Mouse (Mus musculus) heart, embryonic 15.5 days (tissue): Measurements from ENCODE around the gene Rpl24. TPM values are rescaled to one million over a fixed set of nuclear protein-coding genes. Genes with fewer than 3 reads are reported as not detected.

Source experiments
- ATAC-seq: fragments of 200-750 bp; cut with Nextera tagmentation; replicated peaks from 2 replicates; pipeline ENCODE4 v1.8.0; 2017; ENCODE audit warnings: low read depth, moderate TSS enrichment; ENCODE audit not compliant: insufficient number of reproducible peaks, insufficient read depth, low FRiP score
- H3K27ac ChIP-seq: fragments of 300-500 bp; sonication (generic); 2 replicates; pipeline ENCODE4 v1.5.1; 2015; ENCODE audit warnings: mild to moderate bottlenecking, inconsistent platforms
- H3K27me3 ChIP-seq: fragments of 300-500 bp; sonication (generic); 2 replicates; pipeline ENCODE4 v1.6.1; 2015; ENCODE audit warnings: inconsistent platforms
- H3K36me3 ChIP-seq: fragments of 300-500 bp; sonication (generic); 2 replicates; pipeline ENCODE4 v1.6.1; 2015; ENCODE audit warnings: mild to moderate bottlenecking, inconsistent platforms
- H3K4me1 ChIP-seq: fragments of 300-500 bp; sonication (generic); replicated peaks from 2 replicates; pipeline ENCODE4 v1.6.1; 2015; ENCODE audit warnings: inconsistent platforms
- H3K4me2 ChIP-seq: fragments of 300-500 bp; sonication (generic); 2 replicates; pipeline ENCODE4 v1.6.1; 2015; ENCODE audit warnings: inconsistent platforms, mild to moderate bottlenecking, moderate library complexity
- H3K4me3 ChIP-seq: fragments of 300-500 bp; sonication (generic); 2 replicates; pipeline ENCODE4 v1.5.1; 2015; ENCODE audit warnings: mild to moderate bottlenecking, inconsistent platforms
- H3K9ac ChIP-seq: fragments of 300-500 bp; sonication (generic); 2 replicates; pipeline ENCODE4 v1.6.1; 2015; ENCODE audit warnings: mild to moderate bottlenecking, inconsistent platforms
- H3K9me3 ChIP-seq: fragments of 300-500 bp; sonication (generic); replicated peaks from 2 replicates; pipeline ENCODE4 v1.6.1; 2016; ENCODE audit warnings: inconsistent platforms
- WGBS: fragments of 180-500 bp; shearing (Covaris S2); methylation state at CpG from one replicate; pipeline ENCODE4 v1.1.7; 2015; ENCODE audit warnings: mixed read lengths; 5-methylcytosine and 5-hydroxymethylcytosine counted together
- polyA plus RNA-seq: library from polyadenylated mRNA; unstranded; fragments of >200 nt; fragmentation: Nextera tagmentation; extraction: Ambion mirVana; gene quantifications from 2 replicates; pipeline ENCODE4 v1.2.1, GENCODE M21; 2015

Gene Rpl24
- polyA plus RNA-seq, 1 experiment from 2014 or later, result 545 TPM

DNA sequence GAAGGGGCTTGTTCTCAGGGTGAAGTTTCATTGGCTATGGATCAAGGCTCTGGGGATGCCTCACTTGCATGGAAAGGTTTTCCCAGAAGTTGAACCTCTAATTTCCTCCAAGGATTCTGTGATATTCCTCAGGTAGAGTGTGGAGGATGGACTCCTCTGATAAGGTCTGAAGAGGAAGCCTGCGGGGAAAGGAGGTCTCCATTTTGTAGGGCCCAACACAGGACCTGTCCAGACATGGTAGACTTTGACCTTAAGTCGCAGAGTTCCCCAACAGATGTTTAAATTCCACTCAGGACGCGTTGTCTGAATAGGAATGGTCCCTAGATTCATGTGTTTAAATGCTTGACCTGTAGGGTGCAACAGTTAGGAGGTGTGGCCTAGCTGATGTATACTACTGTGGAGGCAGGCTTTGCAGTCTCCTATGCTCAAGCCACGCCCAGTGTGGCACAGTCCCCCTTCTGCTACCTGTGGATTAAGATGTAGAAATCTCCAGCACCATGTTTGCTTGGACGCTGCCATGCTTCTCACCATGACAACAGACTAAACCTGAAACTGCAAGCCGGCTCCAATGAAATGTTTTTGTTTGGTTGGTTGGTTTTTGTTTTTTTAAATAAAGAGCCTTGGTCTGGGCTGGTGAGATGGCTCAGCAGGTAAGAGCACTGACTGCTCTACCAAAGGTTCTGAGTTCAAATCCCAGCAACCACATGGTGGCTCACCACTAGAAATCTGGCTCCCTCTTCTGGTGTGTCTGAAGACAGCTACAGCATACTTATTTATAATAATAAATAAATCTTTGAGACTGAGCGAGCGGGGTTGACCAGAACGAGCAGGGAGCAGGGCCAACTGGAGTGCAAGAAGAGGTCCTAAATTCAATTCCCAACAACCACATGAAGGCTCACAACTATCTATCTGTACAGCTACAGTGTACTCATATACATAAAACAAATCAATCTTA is 47.0 kb downstream of the Rpl24 start:
- ATAC-seq, result no peak
- H3K4me3 ChIP-seq, result no peak overlapping the region
- H3K36me3 ChIP-seq, result peaks cover 25% of the 10 kb centered on the region
- H3K9ac ChIP-seq, result no peak overlapping the region
- 86% methylated on average over 10 of the region's 10 CpGs for WGBS
- H3K9me3 ChIP-seq, result no peaks in the 10 kb centered on the region
- H3K27ac ChIP-seq, result no peak overlapping the region
- no peaks in the 10 kb centered on the region for H3K4me1 ChIP-seq
- no peaks in the 10 kb centered on the region for H3K27me3 ChIP-seq
- H3K4me2 ChIP-seq, result no peak overlapping the region

DNA sequence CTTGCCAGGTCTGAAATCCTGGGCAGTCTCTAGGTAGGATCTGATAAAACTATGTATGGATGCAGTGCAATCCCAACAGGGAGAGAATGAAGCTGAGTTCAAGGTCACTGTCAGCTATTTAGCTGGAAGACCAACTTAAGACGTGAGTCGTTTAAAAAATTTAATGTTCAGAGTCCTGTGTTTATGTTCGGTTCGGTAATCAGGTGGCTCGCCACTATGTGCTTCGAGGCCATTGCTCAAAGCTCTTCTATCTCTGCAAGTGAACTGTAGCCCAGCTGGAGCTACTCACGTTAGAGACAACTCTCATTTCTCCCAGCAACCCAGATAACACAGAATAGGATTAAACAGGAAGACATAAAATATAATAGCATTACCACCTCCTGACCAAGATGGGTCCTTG is 48.0 kb downstream of the Rpl24 start:
- no peak overlapping the region for H3K4me2 ChIP-seq
- WGBS, result 79% methylated on average over 7 of the region's 7 CpGs
- no peaks in the 10 kb centered on the region for H3K4me1 ChIP-seq
- H3K9me3 ChIP-seq, result no peaks in the 10 kb centered on the region
- H3K4me3 ChIP-seq, result no peak overlapping the region
- ATAC-seq, result no peak
- H3K27ac ChIP-seq, result no peak overlapping the region
- H3K27me3 ChIP-seq, result no peaks in the 10 kb centered on the region
- no peak overlapping the region for H3K9ac ChIP-seq
- peaks cover 32% of the 10 kb centered on the region for H3K36me3 ChIP-seq

DNA sequence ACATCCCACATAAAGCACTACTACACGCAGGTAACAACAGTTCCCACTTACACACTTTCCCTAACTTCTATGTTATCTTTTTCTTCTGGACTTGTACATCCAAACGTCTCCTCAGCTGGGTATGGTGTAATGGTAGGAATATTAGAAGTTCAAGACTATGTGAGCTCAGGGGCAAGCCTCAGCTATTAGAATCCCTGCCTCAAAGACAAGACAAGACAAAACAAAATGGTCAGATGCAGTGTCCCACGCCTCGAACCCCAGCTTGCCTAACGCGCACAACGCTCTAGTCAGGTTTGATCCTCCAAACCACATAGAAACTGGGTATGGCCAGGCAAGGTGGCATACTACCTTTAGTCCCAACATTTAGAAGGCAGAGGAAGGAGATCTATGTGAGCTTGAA is 53.6 kb downstream of the Rpl24 start:
- H3K9ac ChIP-seq, result no peak overlapping the region
- H3K9me3 ChIP-seq, result no peaks in the 10 kb centered on the region
- ATAC-seq, result no peak
- H3K27me3 ChIP-seq, result no peaks in the 10 kb centered on the region
- no peaks in the 10 kb centered on the region for H3K4me1 ChIP-seq
- H3K27ac ChIP-seq, result no peak overlapping the region
- 92% methylated on average over 7 of the region's 7 CpGs for WGBS
- H3K4me2 ChIP-seq, result no peak overlapping the region
- peaks cover 45% of the 10 kb centered on the region for H3K36me3 ChIP-seq
- no peak overlapping the region for H3K4me3 ChIP-seq

Other genes starting within 250 kb of the Rpl24 start
- 2.4 and 3.2 TPM in 2 replicates for gene Nfkbiz, start 127.4 kb upstream of the Rpl24 start, polyA plus RNA-seq
- 0.45 and 0.62 TPM in 2 replicates for gene Nxpe3, start 71.0 kb upstream of the Rpl24 start, polyA plus RNA-seq
- 7.4 and 8.1 TPM in 2 replicates for gene Cep97, start 31.4 kb upstream of the Rpl24 start, polyA plus RNA-seq
- gene Zbtb11, start 7.6 kb downstream of the Rpl24 start, polyA plus RNA-seq, result 10.3 and 12.5 TPM in 2 replicates
- 140 and 148 TPM in 2 replicates for gene Pcnp, start 63.5 kb downstream of the Rpl24 start, polyA plus RNA-seq
- gene Trmt10c, start 71.5 kb downstream of the Rpl24 start, polyA plus RNA-seq, result 17.2 and 20.0 TPM in 2 replicates
- gene Senp7, start 82.1 kb downstream of the Rpl24 start, polyA plus RNA-seq, result 17.2 and 18.6 TPM in 2 replicates
- gene Impg2, start 238.0 kb downstream of the Rpl24 start, polyA plus RNA-seq, result 0.08 and 0.20 TPM in 2 replicates